Mouse (Mus musculus) embryonic fibroblast, embryonic 13.5 days (primary cell): ENCODE measurements around the gene Ring1.

Experiments used
- CTCF ChIP-seq: IDR thresholded peaks from 2 replicates; pipeline ENCODE4 v1.5.1; 2011; ENCODE audit warnings: mild to moderate bottlenecking, control low read depth, low read length, moderate library complexity, borderline replicate concordance; ENCODE audit not compliant: insufficient read depth
- POLR2A ChIP-seq: IDR thresholded peaks from 2 replicates; pipeline ENCODE4 v1.6.1; 2011; ENCODE audit warnings: low read depth, mild to moderate bottlenecking, control low read depth, low read length, moderate library complexity

GRCm38 (mm10) chr17:34021539-34022413, 2.7 kb downstream of the Ring1 start:
- no peak for TF ChIP-seq CTCF
- TF ChIP-seq POLR2A, result no peak
